Mouse (Mus musculus): ENCODE measurements around the gene Gm49383. TPM values are rescaled to one million over a fixed set of nuclear protein-coding genes. Genes with fewer than 3 reads are reported as not detected.
"Not testable (repeated sequence)": the region's sequence is repeated elsewhere in the genome, so short reads cannot be mapped to it uniquely, and the experiment has no call there.

Gene Gm49383
- total RNA-seq, 2 experiments from 2014 or later = 2.9 to 4.1 TPM

DNA sequence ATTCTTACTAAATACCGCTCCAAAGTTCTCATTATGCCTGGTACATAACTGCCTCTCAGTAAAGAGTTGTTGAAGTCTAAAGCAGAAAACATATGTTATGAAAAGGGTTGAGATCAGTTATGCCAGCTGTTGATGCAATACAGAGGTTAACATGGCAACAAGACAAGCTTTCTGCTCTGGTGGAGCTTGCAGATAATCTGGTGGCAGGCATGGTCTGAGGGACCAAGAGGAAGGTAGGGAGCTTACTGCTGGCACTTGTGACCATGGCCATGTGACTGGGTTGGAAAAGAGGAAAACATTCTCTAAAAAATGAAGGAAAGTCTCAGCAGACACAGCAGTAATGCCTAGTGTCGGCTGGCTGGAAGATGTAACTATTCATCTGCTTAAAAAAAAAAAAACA lies 25.6 kb downstream of the Gm49383 start:
- no peak for DNase-seq
- intact Hi-C loops (cut with DNase I) = no loop called here

DNA sequence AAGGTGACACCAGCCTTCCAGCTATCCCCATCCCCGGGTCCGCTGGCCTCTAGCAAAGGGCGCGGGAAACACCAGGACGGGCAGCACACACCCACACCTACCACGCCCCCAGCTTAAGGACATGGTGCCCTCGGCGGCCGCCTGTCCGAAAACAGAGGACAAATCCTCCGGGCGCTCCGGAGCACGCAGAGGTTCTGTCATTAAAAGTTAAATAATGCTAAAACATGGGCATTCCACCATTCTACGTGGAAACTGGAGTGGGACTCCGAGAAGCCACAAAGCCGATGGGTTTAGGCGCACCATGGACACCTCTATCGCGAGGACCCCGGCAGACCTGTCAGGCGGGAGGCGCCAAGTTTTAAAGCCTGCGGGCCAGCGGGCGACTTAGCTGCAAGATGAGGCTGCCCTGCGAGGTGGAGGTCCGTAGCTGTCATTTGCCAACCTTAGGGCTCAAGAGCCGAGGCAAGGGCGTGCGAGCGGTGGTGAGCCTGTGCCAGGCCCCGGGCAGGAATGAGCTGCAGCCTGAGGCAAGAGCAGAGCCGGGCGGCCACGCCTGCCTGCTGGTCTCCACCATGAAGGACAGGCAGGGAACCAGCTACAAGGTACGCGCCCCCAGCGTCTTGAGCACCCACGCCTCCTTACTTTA lies 28.3 kb downstream of the Gm49383 start, which contains the start of gene Lrr1:
Gene Lrr1, plus strand, starts transcription at position 354 of the 646 bp plus-strand sequence.
- peak; percentile 87 to 90 for DNase-seq

DNA sequence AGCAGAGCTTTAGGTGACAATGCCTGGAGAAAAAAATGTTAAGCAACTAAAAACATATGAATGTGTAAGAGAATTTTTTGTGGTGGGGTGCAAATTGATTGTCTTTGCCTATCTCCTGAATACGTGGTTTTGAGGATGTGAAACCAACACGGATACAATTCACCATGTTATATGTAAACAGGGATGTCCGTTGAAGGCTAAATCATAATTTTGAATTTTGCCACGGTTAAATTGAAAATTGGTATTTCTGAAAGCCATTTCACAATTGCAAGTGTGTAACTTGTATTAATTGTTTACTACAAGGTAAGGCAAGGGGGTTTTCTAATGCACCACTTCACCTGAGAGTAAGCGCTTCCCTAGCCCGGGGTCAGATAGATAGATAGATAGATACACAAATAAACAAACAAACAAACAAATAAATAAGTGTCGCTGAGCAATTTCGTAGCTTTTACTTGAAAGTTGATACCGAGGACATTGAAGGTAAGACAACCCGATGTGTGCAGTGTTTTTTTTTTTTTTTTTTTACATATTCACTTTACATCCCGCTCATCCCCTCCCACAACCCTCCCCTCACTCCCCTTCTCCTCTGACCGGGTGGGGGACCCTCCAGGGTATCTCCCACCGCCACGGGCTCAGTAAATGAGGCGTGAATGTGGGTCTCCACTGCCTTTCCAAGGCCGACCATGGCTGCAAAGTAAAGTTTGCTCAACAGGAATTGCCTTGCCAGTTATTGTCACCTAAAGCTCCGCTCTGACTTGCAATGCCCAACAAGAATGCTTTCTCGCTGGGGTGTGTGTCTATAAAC lies 29.0 kb downstream of the Gm49383 start:
- intact Hi-C loops (cut with DNase I) = no loop called here
- no peak for DNase-seq

More for the DNA sequence above, 28.3 kb downstream of the Gm49383 start, which contains the start of gene Lrr1:
- intact Hi-C loops (cut with DNase I) = no loop called here

DNA sequence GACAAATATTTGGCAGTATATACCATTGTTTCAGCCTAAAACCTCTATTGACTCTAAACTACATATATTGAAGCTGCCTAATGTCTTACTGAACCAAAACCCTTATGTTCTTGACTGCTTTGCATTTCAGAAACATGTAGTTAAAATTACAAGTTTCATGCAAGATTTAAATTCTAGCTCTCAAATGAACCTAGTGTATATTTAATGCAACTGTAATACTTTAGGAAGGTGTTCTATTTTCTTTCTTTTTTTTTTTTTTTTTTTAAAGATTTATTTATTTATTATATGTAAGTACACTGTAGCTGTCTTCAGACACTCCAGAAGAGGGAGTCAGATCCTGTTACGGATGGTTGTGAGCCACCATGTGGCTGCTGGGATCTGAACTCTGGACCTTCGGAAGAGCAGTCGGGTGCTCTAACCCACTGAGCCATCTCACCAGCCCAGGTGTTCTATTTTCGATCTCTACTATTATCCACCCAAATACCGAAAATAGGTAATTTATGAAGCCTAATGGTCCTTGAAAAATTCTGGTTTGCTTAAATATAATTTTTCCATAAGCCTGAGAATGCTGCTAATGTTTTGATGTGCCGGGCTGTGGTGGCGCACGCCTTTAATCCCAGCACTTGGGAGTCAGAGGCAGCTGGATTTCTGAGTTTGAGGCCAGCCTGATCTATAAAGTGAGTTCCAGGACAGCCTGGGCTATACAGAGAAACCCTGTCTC lies 29.9 kb downstream of the Gm49383 start:
- intact Hi-C loops (cut with DNase I); DNase-seq: not testable (repeated sequence)

DNA sequence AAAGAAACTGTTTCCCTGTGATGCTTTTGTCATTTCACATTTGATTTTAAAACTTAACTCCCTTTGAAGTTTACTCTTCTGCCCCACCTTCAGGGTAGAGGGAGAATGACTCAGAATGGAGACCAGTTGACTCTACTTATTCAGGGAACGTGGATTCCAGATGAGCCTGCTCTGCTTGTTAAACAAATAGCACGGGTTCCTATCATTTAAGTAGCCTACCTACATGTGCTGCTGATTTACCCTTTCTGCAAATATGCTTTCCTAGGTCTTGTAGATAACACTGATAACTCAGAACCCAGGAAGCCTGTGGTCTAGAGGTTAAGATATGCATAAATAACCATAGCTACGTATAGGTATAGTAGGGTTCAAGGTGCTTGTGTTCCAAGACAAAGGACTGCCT lies 32.0 kb downstream of the Gm49383 start:
- intact Hi-C loops (cut with DNase I) = no loop called here
- no peak for DNase-seq

DNA sequence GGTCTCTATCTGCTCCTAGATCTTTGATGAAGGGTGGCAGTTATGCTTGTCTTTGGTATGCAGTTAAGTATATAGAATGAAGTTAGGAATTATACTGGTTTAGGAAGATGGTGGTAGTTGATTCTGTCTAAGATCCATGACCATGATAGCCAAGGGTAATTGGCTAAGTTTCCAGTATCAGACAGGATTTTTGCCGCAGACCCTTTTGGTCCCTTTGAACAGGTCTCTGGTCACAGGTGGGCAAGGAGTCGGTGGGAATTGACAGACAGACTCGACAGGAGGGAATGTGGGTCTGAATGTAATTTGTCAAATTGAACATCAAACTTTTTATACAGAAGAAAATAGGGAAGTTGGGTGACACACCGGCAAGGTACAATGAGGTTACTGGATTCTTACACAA lies 33.3 kb downstream of the Gm49383 start:
- intact Hi-C loops (cut with DNase I); DNase-seq: not testable (repeated sequence)

DNA sequence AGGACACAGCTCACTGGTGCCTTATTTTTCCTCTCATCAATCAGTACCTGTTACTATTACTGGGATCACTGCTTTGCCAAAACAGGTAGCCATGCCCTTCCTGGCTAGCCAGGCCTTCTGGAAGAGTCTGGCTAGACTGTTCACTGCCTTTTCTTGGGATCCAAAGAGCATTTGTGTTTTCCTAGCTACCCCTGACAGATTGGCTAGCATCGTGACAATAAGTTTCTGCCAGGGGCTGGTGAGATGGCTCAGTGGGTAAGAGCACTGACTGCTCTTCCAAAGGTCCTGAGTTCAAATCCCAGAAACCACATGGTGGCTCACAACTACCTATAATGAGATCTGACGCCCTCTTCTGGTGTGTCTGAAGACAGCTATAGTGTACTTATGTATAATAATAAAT lies 36.2 kb downstream of the Gm49383 start:
- intact Hi-C loops (cut with DNase I) = not testable (repeated sequence)

DNA sequence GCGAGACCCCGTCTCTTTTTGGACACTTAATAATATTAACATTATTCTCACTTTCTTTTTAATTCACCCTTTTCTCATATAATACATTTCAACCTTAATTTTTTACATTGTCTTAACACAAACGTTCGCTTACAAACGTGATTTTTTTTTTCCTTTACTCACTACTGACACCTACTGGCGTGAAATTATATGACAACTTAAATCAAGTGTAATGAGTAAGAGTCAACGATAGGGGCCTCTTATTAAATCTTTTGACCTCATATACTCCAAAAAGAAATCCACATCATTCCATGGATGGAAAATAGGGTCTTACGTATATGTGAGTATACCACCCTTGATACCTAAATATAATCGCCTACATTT lies 37.3 kb downstream of the Gm49383 start:
- peak in 1 of 2 experiments; percentile 13 for DNase-seq
- intact Hi-C loops (cut with DNase I) = no loop called here

More for the DNA sequence above, 36.2 kb downstream of the Gm49383 start:
- not testable (repeated sequence) for DNase-seq

DNA sequence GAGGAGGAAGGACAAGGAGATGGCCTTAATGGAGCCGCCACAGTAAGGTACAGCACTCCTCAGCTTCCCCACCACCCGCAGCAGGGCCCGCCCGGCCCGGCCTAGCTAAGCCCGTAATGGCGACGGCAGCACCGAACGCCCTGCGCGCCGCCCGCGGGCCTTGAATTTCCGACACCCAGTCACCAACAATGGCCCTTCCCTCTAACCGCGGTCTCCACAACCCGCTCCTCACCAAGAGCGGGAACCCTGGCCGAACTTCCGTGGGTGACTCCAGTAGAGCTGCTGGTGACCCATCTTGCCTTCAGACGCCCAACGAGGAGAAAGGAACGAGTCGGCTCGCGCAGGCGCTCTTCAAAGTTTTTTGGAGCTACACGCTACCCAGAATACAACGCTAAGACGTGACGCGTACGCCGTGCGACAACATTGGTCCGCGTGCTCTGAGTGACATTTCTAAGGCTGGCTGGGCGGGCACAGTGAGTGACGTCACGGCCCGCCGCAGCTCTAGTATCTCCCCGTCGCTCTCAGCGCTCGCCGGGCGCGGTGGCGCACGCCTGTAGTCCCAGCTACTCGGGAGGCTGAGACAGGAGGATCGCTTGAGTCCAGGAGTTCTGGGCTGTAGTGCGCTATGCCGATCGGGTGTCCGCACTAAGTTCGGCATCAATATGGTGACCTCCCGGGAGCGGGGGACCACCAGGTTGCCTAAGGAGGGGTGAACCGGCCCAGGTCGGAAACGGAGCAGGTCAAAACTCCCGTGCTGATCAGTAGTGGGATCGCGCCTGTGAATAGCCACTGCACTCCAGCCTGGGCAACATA lies 37.9 kb downstream of the Gm49383 start, which contains the start of gene Rps29:
Gene Rps29, minus strand, starts transcription at position 422 of the 813 bp plus-strand sequence.
- intact Hi-C loops (cut with DNase I) = not testable (repeated sequence)
- DNase-seq = peak; percentile 96

DNA sequence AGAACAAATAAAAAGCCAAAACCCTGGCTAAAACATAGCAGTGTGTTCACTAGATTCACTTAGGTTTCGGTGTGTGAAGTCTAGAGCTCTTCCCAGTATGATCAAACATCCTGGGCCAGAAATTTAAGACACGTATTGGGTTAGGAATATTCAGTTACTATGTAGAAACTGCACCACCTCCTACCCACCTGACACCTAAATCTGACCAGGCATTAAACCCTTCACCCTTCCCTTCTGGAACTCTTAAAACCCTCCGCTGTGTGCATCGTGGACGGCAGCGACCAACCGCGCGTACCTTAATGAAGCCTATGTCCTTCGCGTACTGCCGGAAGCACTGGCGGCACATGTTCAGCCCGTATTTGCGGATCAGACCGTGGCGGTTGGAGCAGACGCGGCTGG lies 38.5 kb downstream of the Gm49383 start:
- intact Hi-C loops (cut with DNase I) = no loop called here
- DNase-seq = no peak

DNA sequence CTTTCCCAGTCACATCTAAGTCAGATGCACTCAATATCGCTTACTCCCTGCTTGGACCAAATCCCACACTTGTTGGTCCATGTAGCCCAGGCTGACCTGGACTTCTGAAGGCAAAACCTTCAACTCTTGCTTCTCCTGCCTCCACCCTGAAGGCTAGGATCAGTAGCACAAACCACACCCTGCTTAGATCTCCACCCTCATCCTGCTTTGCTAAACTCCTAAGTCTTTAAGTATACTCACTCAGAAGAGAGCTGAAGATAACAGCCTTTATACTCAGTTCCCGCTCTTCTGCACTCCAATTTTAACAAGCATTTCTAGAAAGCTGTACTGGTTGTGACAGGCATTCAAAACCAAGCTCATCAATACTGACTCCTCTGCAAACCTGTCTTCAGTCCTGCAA lies 39.8 kb downstream of the Gm49383 start:
- no peak for DNase-seq
- intact Hi-C loops (cut with DNase I) = no loop called here

DNA sequence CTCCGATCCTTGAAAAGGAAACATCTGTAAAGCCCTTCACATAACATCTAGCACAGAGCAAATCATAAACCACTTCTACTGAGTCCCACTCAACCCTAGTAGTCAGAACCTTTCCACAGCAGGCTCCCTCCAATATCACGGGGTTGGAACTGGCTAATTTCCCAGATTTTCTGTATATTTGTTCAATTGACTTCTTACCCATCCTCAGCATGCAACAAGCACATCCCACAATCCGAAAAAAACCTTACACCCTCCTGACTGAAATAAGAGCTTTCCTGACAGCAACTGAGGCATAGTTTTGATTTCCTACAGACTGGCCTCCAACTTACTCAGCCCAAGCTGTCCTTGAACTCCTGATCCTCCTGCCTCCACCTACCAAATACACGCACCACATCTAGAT lies 40.5 kb downstream of the Gm49383 start:
- DNase-seq = no peak
- intact Hi-C loops (cut with DNase I) = no loop called here

DNA sequence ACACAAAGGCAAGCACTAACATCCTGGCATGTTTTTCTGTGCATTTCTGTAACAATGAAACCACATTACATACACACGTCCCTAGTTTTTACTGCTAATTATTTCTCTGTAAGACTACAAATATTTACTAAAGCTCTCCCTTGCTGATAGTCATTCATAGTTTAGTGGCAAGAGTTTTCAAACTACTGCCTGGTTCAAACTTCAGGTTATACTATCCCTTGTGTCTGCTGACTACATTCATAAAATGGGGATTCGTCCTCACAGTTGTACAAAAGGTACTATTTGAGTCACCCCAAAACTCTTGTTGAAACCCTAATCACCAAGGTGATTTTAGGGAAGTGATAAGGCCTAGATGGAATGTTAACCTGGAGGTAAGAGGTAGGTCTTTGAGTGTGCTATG lies 41.0 kb downstream of the Gm49383 start:
- no peak for DNase-seq
- intact Hi-C loops (cut with DNase I) = no loop called here

DNA sequence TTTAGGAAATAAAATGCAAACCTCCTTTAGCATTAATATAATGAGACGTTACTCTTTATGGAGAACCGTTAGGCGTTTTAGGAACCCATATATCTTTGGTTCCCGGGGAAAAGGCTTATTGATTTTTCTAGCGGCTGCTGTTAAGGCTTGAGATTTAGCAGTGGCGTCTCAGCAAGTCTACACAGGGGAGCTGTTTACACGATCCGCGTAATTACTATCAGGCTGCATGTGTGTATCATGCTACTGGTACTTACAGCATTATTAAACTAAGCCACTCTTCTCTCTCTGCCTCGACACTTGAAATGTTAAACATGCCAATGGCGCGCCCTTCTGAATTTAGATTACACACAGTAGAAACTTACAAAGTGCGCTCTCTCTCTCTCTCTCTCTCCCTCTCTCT lies 46.9 kb downstream of the Gm49383 start:
- intact Hi-C loops (cut with DNase I) = no loop called here

DNA sequence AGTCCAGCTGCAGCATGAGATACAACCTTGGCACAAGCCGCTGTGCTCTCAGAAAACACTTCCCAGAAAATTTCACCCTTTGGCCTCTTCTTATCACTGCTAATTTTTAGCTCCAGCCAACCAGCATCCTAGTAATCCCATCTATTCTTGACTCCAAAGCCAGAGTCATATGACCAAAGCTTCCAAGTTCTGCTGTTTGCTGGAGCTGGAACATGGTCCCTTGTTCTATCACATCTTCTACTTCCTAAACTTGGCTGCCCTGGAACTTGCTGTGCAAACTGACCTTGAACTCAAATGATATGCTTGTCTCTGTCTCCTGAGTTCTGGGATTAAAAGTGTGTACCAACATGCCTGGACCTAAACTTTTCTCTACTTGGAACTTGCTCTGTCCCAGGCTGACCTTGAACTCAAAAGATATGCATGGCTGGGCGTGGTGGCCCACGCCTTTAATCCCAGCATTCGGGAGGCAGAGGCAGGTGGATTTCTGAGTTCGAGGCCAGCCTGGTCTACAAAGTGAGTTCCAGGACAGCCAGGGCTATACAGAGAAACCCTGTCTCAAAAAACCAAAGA lies 49.7 kb downstream of the Gm49383 start:
- intact Hi-C loops (cut with DNase I) = no loop called here
- DNase-seq = peak in 1 of 2 experiments; percentile 7

More for the DNA sequence above, 46.9 kb downstream of the Gm49383 start:
- DNase-seq = no peak

DNA sequence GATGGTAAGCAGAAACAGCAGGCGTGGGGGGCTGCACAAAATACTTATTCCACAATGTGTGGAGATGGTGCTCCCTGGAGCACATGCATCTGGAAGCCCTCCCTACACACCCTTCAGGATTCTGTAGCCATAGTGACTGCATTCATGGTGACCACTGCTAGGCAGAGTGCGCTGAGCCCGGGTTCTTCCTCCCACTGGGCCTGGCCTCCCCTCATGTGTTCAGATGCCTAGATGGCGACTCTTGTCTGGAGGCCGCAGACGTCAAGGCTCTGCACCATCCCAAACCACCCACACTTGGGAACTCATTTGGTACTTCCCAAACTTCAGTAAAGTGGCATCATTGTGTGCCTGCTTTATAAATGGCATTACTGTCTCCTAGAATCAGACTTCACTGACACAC lies 53.4 kb downstream of the Gm49383 start:
- intact Hi-C loops (cut with DNase I) = no loop called here
- no peak for DNase-seq

DNA sequence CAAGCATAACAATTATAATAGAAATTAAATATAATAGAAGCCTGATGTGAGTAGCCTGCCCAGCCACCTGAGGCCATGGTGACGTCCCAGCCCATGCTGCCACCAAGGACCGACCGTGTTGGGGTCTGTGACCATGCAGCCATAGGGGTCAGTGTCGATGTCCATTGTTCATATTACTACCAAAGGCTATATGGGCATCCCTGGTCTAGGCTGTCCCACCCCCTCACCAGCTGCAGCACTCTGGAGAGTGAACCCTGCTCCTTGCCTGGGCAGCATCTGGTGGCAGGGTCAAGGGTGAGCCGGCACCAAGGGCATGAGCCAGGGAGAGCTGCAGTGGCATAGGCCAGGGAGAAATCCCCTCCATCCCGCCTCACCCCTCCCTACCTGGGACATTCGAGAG lies 57.1 kb downstream of the Gm49383 start:
- intact Hi-C loops (cut with DNase I) = no loop called here
- DNase-seq = no peak

DNA sequence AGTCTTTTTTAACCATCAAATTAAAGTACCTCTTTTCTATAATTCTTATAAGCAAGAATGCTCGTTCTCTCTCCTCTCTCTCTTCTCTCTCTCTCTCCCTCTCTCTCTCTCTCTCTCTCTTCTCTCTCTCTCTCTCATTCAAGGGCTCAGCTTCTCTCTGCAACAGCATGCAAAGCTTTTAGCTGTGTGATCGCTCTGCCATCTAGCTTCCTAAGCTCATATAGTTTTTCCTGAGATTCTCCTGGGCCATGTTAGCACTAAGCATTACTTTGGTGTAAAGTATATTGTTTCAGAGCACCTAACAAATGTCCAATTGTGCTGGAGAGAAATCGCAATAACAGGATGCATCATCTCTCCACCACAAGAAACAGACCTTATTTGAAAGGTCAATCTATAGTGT lies 57.7 kb downstream of the Gm49383 start:
- intact Hi-C loops (cut with DNase I) = no loop called here
- no peak for DNase-seq

All from heart, postnatal 14 days (tissue).